In genomic region chr11:46278709-46279108, GRCm38 (mm10) we compare ENCODE assay signal across 22 mouse cellular contexts. TPM values are rescaled to one million over a fixed set of nuclear protein-coding genes. Genes with fewer than 3 reads are reported as not detected.
"Had no signal": no experiment of that assay in that cellular context is flagged by ENCODE, and none has a peak within 500 bp of the region (broad histone marks: within the 10 kb centered on the region; RNA-seq: fewer than 3 reads in every experiment).

No protein-coding gene starts in this region.

- H3K27ac ChIP-seq: intestine, embryonic 15.5 days; kidney, postnatal 0 days; liver, embryonic 13.5 days; midbrain, embryonic 12.5 days; midbrain, embryonic 15.5 days; neural tube, embryonic 13.5 days; stomach, embryonic 15.5 days had no signal

- DNase-seq: kidney, adult 11 months; liver, embryonic 13.5 days; lung, adult 2 months; lung, postnatal 14 days; lung, postnatal 4 days; right cerebral cortex, postnatal 14 days; spleen, adult 18-20 months; thymus, postnatal 25 days had no signal

- H3K27me3 ChIP-seq: intestine, embryonic 15.5 days; liver, embryonic 13.5 days; midbrain, embryonic 12.5 days; midbrain, embryonic 15.5 days; neural tube, embryonic 13.5 days; stomach, embryonic 15.5 days had no signal

- H3K4me2 ChIP-seq: intestine, embryonic 15.5 days; liver, embryonic 13.5 days; midbrain, embryonic 12.5 days; midbrain, embryonic 15.5 days; neural tube, embryonic 13.5 days; stomach, embryonic 15.5 days had no signal

- H3K9me3 ChIP-seq: intestine, embryonic 15.5 days; liver, embryonic 13.5 days; midbrain, embryonic 12.5 days; midbrain, embryonic 15.5 days; neural tube, embryonic 13.5 days; stomach, embryonic 15.5 days had no signal

- H3K4me1 ChIP-seq: intestine, embryonic 15.5 days; liver, embryonic 13.5 days; midbrain, embryonic 12.5 days; midbrain, embryonic 15.5 days; neural tube, embryonic 13.5 days; stomach, embryonic 15.5 days had no signal

- H3K4me3 ChIP-seq: intestine, embryonic 15.5 days; liver, embryonic 13.5 days; midbrain, embryonic 12.5 days; midbrain, embryonic 15.5 days; myocyte; neural tube, embryonic 13.5 days; stomach, embryonic 15.5 days had no signal

- H3K36me3 ChIP-seq: intestine, embryonic 15.5 days; stomach, embryonic 15.5 days had no signal

- H3K9ac ChIP-seq: intestine, embryonic 15.5 days; liver, embryonic 13.5 days; midbrain, embryonic 12.5 days; midbrain, embryonic 15.5 days; neural tube, embryonic 13.5 days; stomach, embryonic 15.5 days had no signal

- ATAC-seq: intestine, embryonic 15.5 days; midbrain, embryonic 15.5 days had no signal

RNA-seq across cellular contexts. Expression of gene Fndc9, which starts 43.4 kb away (rescaled TPM):
- total RNA-seq: liver, adult 2 months; megakaryocyte progenitor cell, adult 5-6 weeks; megakaryocyte-erythroid progenitor cell, adult 5-6 weeks; monocyte, adult 5-6 weeks had no signal
- polyA plus RNA-seq: intestine, embryonic 15.5 days; kidney, embryonic 14.5 days; large intestine, adult 2 months; liver, adult 2 months; liver, embryonic 16.5 days had no signal
